Mouse (Mus musculus): ENCODE results near the gene Gnai2.
A peak's percentile ranks its signal among the peaks of the same experiment; 100 is the strongest.

The Gnai2 gene

GRCm38 (mm10) chr9:107631861-107632260, 3.3 kb downstream of the Gnai2 start:
- no peak for DNase-seq (ENCODE audit: low read depth in 2 of 2, low spot score in 2 of 2)

GRCm38 (mm10) chr9:107631311-107631826, 3.8 kb downstream of the Gnai2 start:
- no peak for DNase-seq (ENCODE audit: low read depth in 2 of 2, low spot score in 2 of 2)

- DNase-seq (ENCODE audit: low read depth in 2 of 2, low spot score in 2 of 2), result no peak
Measured at GRCm38 (mm10) chr9:107630576-107630975, 4.6 kb downstream of the Gnai2 start.

GRCm38 (mm10) chr9:107629901-107630425, 5.2 kb downstream of the Gnai2 start:
- peak in 1 of 2 experiments; percentile 33 for DNase-seq (ENCODE audit: low read depth in 2 of 2, low spot score in 2 of 2)

- DNase-seq (ENCODE audit: low read depth in 2 of 2, low spot score in 2 of 2), result no peak
Measured at GRCm38 (mm10) chr9:107629411-107629730, 5.8 kb downstream of the Gnai2 start.

GRCm38 (mm10) chr9:107628721-107629410, 6.3 kb downstream of the Gnai2 start:
- DNase-seq (ENCODE audit: low read depth in 2 of 2, low spot score in 2 of 2), result no peak

- DNase-seq (ENCODE audit: low read depth in 2 of 2, low spot score in 2 of 2), result no peak
Measured at GRCm38 (mm10) chr9:107627387-107628255, 7.5 kb downstream of the Gnai2 start.

GRCm38 (mm10) chr9:107626844-107627277, 8.3 kb downstream of the Gnai2 start:
- DNase-seq (ENCODE audit: low read depth in 2 of 2, low spot score in 2 of 2), result peak; percentile 79 to 88

GRCm38 (mm10) chr9:107626158-107626843, 8.9 kb downstream of the Gnai2 start:
- no peak for DNase-seq (ENCODE audit: low read depth in 2 of 2, low spot score in 2 of 2)

GRCm38 (mm10) chr9:107625351-107626128, 9.6 kb downstream of the Gnai2 start:
- no peak for DNase-seq (ENCODE audit: low read depth in 2 of 2, low spot score in 2 of 2)

- DNase-seq (ENCODE audit: low read depth in 2 of 2, low spot score in 2 of 2), result no peak
Measured at GRCm38 (mm10) chr9:107624951-107625350, 10.2 kb downstream of the Gnai2 start.

GRCm38 (mm10) chr9:107624539-107624938, 10.6 kb downstream of the Gnai2 start:
- peak; percentile 35 to 42 for DNase-seq (ENCODE audit: low read depth in 2 of 2, low spot score in 2 of 2)

- no peak for DNase-seq (ENCODE audit: low read depth in 2 of 2, low spot score in 2 of 2)
Measured at GRCm38 (mm10) chr9:107620954-107621353, 14.2 kb downstream of the Gnai2 start.

GRCm38 (mm10) chr9:107619546-107619879, 15.7 kb downstream of the Gnai2 start:
- DNase-seq (ENCODE audit: low read depth in 2 of 2, low spot score in 2 of 2), result no peak

GRCm38 (mm10) chr9:107618778-107619545, 16.2 kb downstream of the Gnai2 start:
- no peak for DNase-seq (ENCODE audit: low read depth in 2 of 2, low spot score in 2 of 2)

- DNase-seq (ENCODE audit: low read depth in 2 of 2, low spot score in 2 of 2), result no peak
Measured at GRCm38 (mm10) chr9:107618098-107618497, 17.1 kb downstream of the Gnai2 start.

GRCm38 (mm10) chr9:107617461-107617860, 17.7 kb downstream of the Gnai2 start:
- no peak for DNase-seq (ENCODE audit: low read depth in 2 of 2, low spot score in 2 of 2)

GRCm38 (mm10) chr9:107615035-107615434, 20.1 kb downstream of the Gnai2 start:
- DNase-seq (ENCODE audit: low read depth in 2 of 2, low spot score in 2 of 2), result no peak

GRCm38 (mm10) chr9:107612945-107613569, 22.1 kb downstream of the Gnai2 start:
- DNase-seq (ENCODE audit: low read depth in 2 of 2, low spot score in 2 of 2), result no peak
